Mouse (Mus musculus) ovary, postnatal 10 days (tissue): ENCODE results near the gene Capns1.

Experiments
- DNase-seq: peaks from one replicate; pipeline ENCODE4 v3.0.0; 2022; ENCODE audit warnings: low spot score

Capns1 gene

GRCm38 (mm10) chr7:30170283-30170951, 28.2 kb downstream of the Capns1 start:
- no peak for DNase-seq

- DNase-seq: peak; percentile 77
These were observed 28.9 kb downstream of the Capns1 start, which contains the start of gene Zfp146 for GRCm38 (mm10) chr7:30169583-30170282. Gene Zfp146 (minus strand): TSS chr7:30169750.

- DNase-seq: no peak
These were observed 29.6 kb downstream of the Capns1 start for GRCm38 (mm10) chr7:30168914-30169582.

- no peak for DNase-seq
These were observed 33.9 kb downstream of the Capns1 start for GRCm38 (mm10) chr7:30164745-30165144.

- no peak for DNase-seq
These were observed 35.5 kb downstream of the Capns1 start for GRCm38 (mm10) chr7:30163113-30163512.

GRCm38 (mm10) chr7:30155507-30155906, 43.1 kb downstream of the Capns1 start:
- DNase-seq: no peak

GRCm38 (mm10) chr7:30154040-30154439, 44.6 kb downstream of the Capns1 start:
- no peak for DNase-seq

GRCm38 (mm10) chr7:30147011-30147410, 51.6 kb downstream of the Capns1 start:
- DNase-seq: no peak

- DNase-seq: peak; percentile 41
These were observed 54.9 kb downstream of the Capns1 start for GRCm38 (mm10) chr7:30143555-30144209.

GRCm38 (mm10) chr7:30143170-30143554, 55.4 kb downstream of the Capns1 start:
- no peak for DNase-seq
